Mouse (Mus musculus): ENCODE results near the gene Jazf1.

Gene Jazf1

GRCm38 (mm10) chr6:52954861-52955260 lies 113.6 kb downstream of the Jazf1 start:
- DNase-seq: no peak

GRCm38 (mm10) chr6:52954441-52954840 lies 114.0 kb downstream of the Jazf1 start:
- peak; percentile 59 for DNase-seq

GRCm38 (mm10) chr6:52952526-52952900 lies 115.9 kb downstream of the Jazf1 start:
- no peak for DNase-seq

GRCm38 (mm10) chr6:52951871-52952525 lies 116.4 kb downstream of the Jazf1 start:
- no peak for DNase-seq

GRCm38 (mm10) chr6:52950371-52950770 lies 118.1 kb downstream of the Jazf1 start:
- no peak for DNase-seq

- DNase-seq: no peak
Observed at GRCm38 (mm10) chr6:52942534-52942933, 125.9 kb downstream of the Jazf1 start.

- no peak for DNase-seq
Observed at GRCm38 (mm10) chr6:52942101-52942500, 126.3 kb downstream of the Jazf1 start.

- DNase-seq: no peak
Observed at GRCm38 (mm10) chr6:52937916-52938315, 130.5 kb downstream of the Jazf1 start.

- peak; percentile 73 for DNase-seq
Observed at GRCm38 (mm10) chr6:52936995-52937394, 131.4 kb downstream of the Jazf1 start.

- no peak for DNase-seq
Observed at GRCm38 (mm10) chr6:52934021-52934420, 134.4 kb downstream of the Jazf1 start.

GRCm38 (mm10) chr6:52932603-52933178 lies 135.7 kb downstream of the Jazf1 start:
- no peak for DNase-seq

- no peak for DNase-seq
Observed at GRCm38 (mm10) chr6:52929358-52929757, 139.1 kb downstream of the Jazf1 start.

- peak; percentile 16 for DNase-seq
Observed at GRCm38 (mm10) chr6:52926947-52927346, 141.5 kb downstream of the Jazf1 start.

GRCm38 (mm10) chr6:52925458-52926042 lies 142.9 kb downstream of the Jazf1 start:
- DNase-seq: no peak

- no peak for DNase-seq
Observed at GRCm38 (mm10) chr6:52921248-52921647, 147.2 kb downstream of the Jazf1 start.

GRCm38 (mm10) chr6:52920719-52921118 lies 147.7 kb downstream of the Jazf1 start:
- DNase-seq: no peak

- DNase-seq: no peak
Observed at GRCm38 (mm10) chr6:52919442-52919841, 149.0 kb downstream of the Jazf1 start.

- DNase-seq: peak; percentile 77
Observed at GRCm38 (mm10) chr6:52918980-52919379, 149.5 kb downstream of the Jazf1 start.

GRCm38 (mm10) chr6:52917471-52917870 lies 151.0 kb downstream of the Jazf1 start:
- DNase-seq: peak; percentile 10

GRCm38 (mm10) chr6:52916836-52917376 lies 151.5 kb downstream of the Jazf1 start:
- DNase-seq: peak; percentile 55

- DNase-seq: no peak
Observed at GRCm38 (mm10) chr6:52914921-52915320, 153.5 kb downstream of the Jazf1 start.

- no peak for DNase-seq
Observed at GRCm38 (mm10) chr6:52912143-52912918, 156.1 kb downstream of the Jazf1 start.

GRCm38 (mm10) chr6:52906801-52907200 lies 161.6 kb downstream of the Jazf1 start:
- no peak for DNase-seq
